7 mouse cellular contexts compared by ENCODE assay signal in genomic region chr2:65667590-65668436, GRCm38 (mm10). TPM values are rescaled to one million over a fixed set of nuclear protein-coding genes. Genes with fewer than 3 reads are reported as not detected.
A peak's percentile ranks its signal among the peaks of the same experiment; 100 is the strongest.
DNase-seq lines count a peak whose midpoint lies in the region; ATAC-seq and TF ChIP-seq lines count a peak whose summit lies in the region.

No protein-coding gene starts in this region.

- no peak overlapping the region for H3K9ac ChIP-seq in liver, adult 2 months (ENCODE audit: low read depth, low read length)
- H3K9ac ChIP-seq in neural tube, embryonic 15.5 days (replicated peaks): 0 out of 2 replicates have a peak overlapping the region, but pooled peaks have one; percentile 21

- peak; percentile 53 for ATAC-seq in neural tube, embryonic 15.5 days (ENCODE audit: low FRiP score)

- 54% methylated on average over 18 of the region's 18 CpGs for WGBS in liver, adult 2 months
- 55% methylated on average over 18 of the region's 18 CpGs for WGBS in forebrain, embryonic 10.5 days
- WGBS in limb, embryonic 10.5 days: 60% methylated on average over 18 of the region's 18 CpGs
- 54% methylated on average over 18 of the region's 18 CpGs for WGBS in neural tube, embryonic 15.5 days

- H3K4me1 ChIP-seq in liver, adult 2 months (ENCODE audit: control insufficient read depth, insufficient read depth, low read length): peaks cover 1% of the 10 kb centered on the region; the same call in 1 of the 2 replicates
- peaks cover 60% of the 10 kb centered on the region for H3K4me1 ChIP-seq in forebrain, embryonic 10.5 days
- peaks cover 3% of the 10 kb centered on the region; the same call in 1 of the 2 replicates for H3K4me1 ChIP-seq in limb, embryonic 10.5 days
- peaks cover 25% of the 10 kb centered on the region for H3K4me1 ChIP-seq in neural tube, embryonic 15.5 days

- no peak overlapping the region for H3K27ac ChIP-seq in liver, adult 2 months (replicated peaks; ENCODE audit: insufficient read depth, low read depth, low read length)
- H3K27ac ChIP-seq in forebrain, embryonic 10.5 days: peak overlapping the region; percentile 40; the same call in 1 of the 2 replicates
- H3K27ac ChIP-seq in limb, embryonic 10.5 days: no peak overlapping the region
- peak overlapping the region; percentile 58 for H3K27ac ChIP-seq in neural tube, embryonic 15.5 days (replicated peaks)

- no peak for TF ChIP-seq POLR2A in liver, adult 2 months (IDR thresholded peaks at IDR 0.05; ENCODE audit: extremely low read depth, insufficient read depth, low read length)

- DNase-seq in liver, adult 2 months (ENCODE audit: extremely low read depth, low read depth, low spot score): no peak
- DNase-seq in liver: no peak
- no peak for DNase-seq in forebrain, embryonic 10.5 days (ENCODE audit: extremely low spot score, low spot score)
- DNase-seq in limb, embryonic 10.5 days (ENCODE audit: low spot score): no peak
- no peak for DNase-seq in adrenal gland, adult 18-20 months (ENCODE audit: low spot score in 2 of 2)
- DNase-seq in ovary, postnatal 10 days (ENCODE audit: low spot score): no peak

- no peaks in the 10 kb centered on the region for H3K79me2 ChIP-seq in liver, adult 2 months (ENCODE audit: control insufficient read depth, insufficient read depth, low read length)

- TF ChIP-seq CTCF in liver, adult 2 months (IDR thresholded peaks at IDR 0.05; ENCODE audit: low read depth, low read length): no peak

- H3K27me3 ChIP-seq in liver, adult 2 months (ENCODE audit: control insufficient read depth, insufficient read depth, low read length): no peaks in the 10 kb centered on the region
- no peaks in the 10 kb centered on the region for H3K27me3 ChIP-seq in forebrain, embryonic 10.5 days (ENCODE audit: poor library complexity, severe bottlenecking)
- H3K27me3 ChIP-seq in limb, embryonic 10.5 days (ENCODE audit: low read depth, poor library complexity, severe bottlenecking): no peaks in the 10 kb centered on the region
- no peaks in the 10 kb centered on the region for H3K27me3 ChIP-seq in neural tube, embryonic 15.5 days (replicated peaks)

- H3K9me3 ChIP-seq in forebrain, embryonic 10.5 days: no peaks in the 10 kb centered on the region
- H3K9me3 ChIP-seq in limb, embryonic 10.5 days (replicated peaks): no peaks in the 10 kb centered on the region
- no peaks in the 10 kb centered on the region for H3K9me3 ChIP-seq in neural tube, embryonic 15.5 days (replicated peaks)

- H3K36me3 ChIP-seq in liver, adult 2 months (ENCODE audit: control insufficient read depth, insufficient read depth, low read length): no peaks in the 10 kb centered on the region
- no peaks in the 10 kb centered on the region for H3K36me3 ChIP-seq in forebrain, embryonic 10.5 days (replicated peaks)
- H3K36me3 ChIP-seq in limb, embryonic 10.5 days: no peaks in the 10 kb centered on the region
- H3K36me3 ChIP-seq in neural tube, embryonic 15.5 days: 0 out of 2 replicates have a peak, but pooled peaks cover 6% of the 10 kb centered on the region

- peak overlapping the region; percentile 24; the same call in 1 of the 2 replicates for H3K4me3 ChIP-seq in liver, adult 2 months (ENCODE audit: insufficient read depth, low read depth, low read length)
- H3K4me3 ChIP-seq in forebrain, embryonic 10.5 days: peak overlapping the region; percentile 37
- H3K4me3 ChIP-seq in limb, embryonic 10.5 days: peak overlapping the region; percentile 40
- H3K4me3 ChIP-seq in neural tube, embryonic 15.5 days (replicated peaks): peak overlapping the region; percentile 48

- H3K4me2 ChIP-seq in neural tube, embryonic 15.5 days: peak overlapping the region; percentile 64

RNA-seq across cellular contexts. Expression of gene Scn2a, which starts 47.2 kb away (rescaled TPM):
- total RNA-seq in liver, adult 2 months (2014; rRNA removed): 0.09 and 0.81 TPM in 2 replicates
- polyA plus RNA-seq in liver, adult 2 months (2012; rRNA removed): 0.02 TPM in 2 replicates
- 2.2 and 2.7 TPM in 2 replicates for polyA plus RNA-seq in forebrain, embryonic 10.5 days (2016; fragmentation: Nextera tagmentation; extraction: Ambion mirVana)
- 1.6 and 2.3 TPM in 2 replicates for polyA plus RNA-seq in limb, embryonic 10.5 days (2016; fragmentation: Nextera tagmentation; extraction: Ambion mirVana)
- 43.0 and 50.3 TPM in 2 replicates for polyA plus RNA-seq in neural tube, embryonic 15.5 days (2015; fragmentation: Nextera tagmentation; extraction: Ambion mirVana)
- under 1 TPM; 0.80 to 0.83 TPM for total RNA-seq in adrenal gland, adult 18-20 months (2021)

Comparison
In these comparisons a context has a peak if more than half of its experiments do, and no peak if none do; other contexts are left out.
1. H3K27ac ChIP-seq: peak in forebrain, embryonic 10.5 days (single experiment) and neural tube, embryonic 15.5 days (single experiment); none in liver, adult 2 months (single experiment) and limb, embryonic 10.5 days (single experiment).
2. RNA of gene Scn2a, which starts 47.2 kb away (polyA plus RNA-seq): 43.0 to 50.3 TPM in neural tube, embryonic 15.5 days; 2.2 to 2.7 TPM in forebrain, embryonic 10.5 days, 1.6 to 2.3 TPM in limb, embryonic 10.5 days and 0.02 TPM in liver, adult 2 months; every median in the first group is over 10 times any median in the second.
3. Peak in every context shown above with its lines, with median percentiles within 50 percentile points of each other: H3K4me3 ChIP-seq.